Mouse (Mus musculus) myocyte (in vitro differentiated cells): ENCODE measurements around the gene Galt. TPM values are rescaled to one million over a fixed set of nuclear protein-coding genes. Genes with fewer than 3 reads are reported as not detected.

Experiments
- H3K27me3 ChIP-seq: one replicate; pipeline ENCODE4 v1.6.1; 2011; ENCODE audit not compliant: control insufficient read depth, insufficient read depth, insufficient read length
- H3K36me3 ChIP-seq: one replicate; pipeline ENCODE4 v1.6.1; 2011; ENCODE audit not compliant: control insufficient read depth, insufficient read depth
- H3K4me2 ChIP-seq: one replicate; pipeline ENCODE4 v1.6.1; 2011; ENCODE audit warnings: low read depth, control low read depth
- H3K4me3 ChIP-seq: one replicate; pipeline ENCODE4 v1.5.1; 2011; ENCODE audit warnings: mild to moderate bottlenecking, control low read depth, moderate library complexity
- H3K79me2 ChIP-seq: one replicate; pipeline ENCODE4 v1.6.1; 2011; ENCODE audit not compliant: control insufficient read depth, insufficient read depth
- H3ac ChIP-seq: one replicate; pipeline ENCODE4 v1.6.1; 2011; ENCODE audit not compliant: control insufficient read depth, insufficient read length
- CEBPB ChIP-seq: IDR thresholded peaks from 2 replicates; pipeline ENCODE4 v1.6.1; 2011; ENCODE audit warnings: mild to moderate bottlenecking, moderate library complexity; ENCODE audit not compliant: poor library complexity, insufficient read depth, severe bottlenecking
- E2F4 ChIP-seq: IDR thresholded peaks from one replicate; pipeline ENCODE4 v1.6.1; 2011; ENCODE audit warnings: mild to moderate bottlenecking, control low read depth, moderate library complexity; ENCODE audit not compliant: insufficient read depth
- MAX ChIP-seq: IDR thresholded peaks from one replicate; pipeline ENCODE4 v1.6.1; 2011; ENCODE audit warnings: low read depth, mild to moderate bottlenecking, control low read depth
- MYOD1 ChIP-seq, 3 experiments: IDR thresholded peaks; one replicate each; pipeline ENCODE4 v1.6.1; 2011; ENCODE audit warnings: control low read depth in 2 of 3, low read depth in 2 of 3, mild to moderate bottlenecking in 2 of 3, moderate library complexity in 1 of 3; ENCODE audit not compliant: insufficient read length in 2 of 3, control insufficient read depth in 1 of 3
- MYOG ChIP-seq, 3 experiments: IDR thresholded peaks; one replicate each; pipeline ENCODE4 v1.6.1; 2011; ENCODE audit warnings: control low read depth in 2 of 3, low read depth in 2 of 3, mild to moderate bottlenecking in 2 of 3; ENCODE audit not compliant: insufficient read length in 2 of 3, control insufficient read depth in 1 of 3, insufficient read depth in 1 of 3
- POLR2A ChIP-seq: IDR thresholded peaks from one replicate; pipeline ENCODE4 v1.6.1; 2011; ENCODE audit warnings: low read depth, mild to moderate bottlenecking, control low read depth, moderate library complexity; ENCODE audit not compliant: insufficient read length
- POLR2AphosphoS2 ChIP-seq: IDR thresholded peaks from one replicate; pipeline ENCODE4 v1.6.1; 2011; ENCODE audit warnings: low read depth, control low read depth; ENCODE audit not compliant: insufficient read length
- REST ChIP-seq: IDR thresholded peaks from one replicate; pipeline ENCODE4 v1.6.1; 2011; ENCODE audit warnings: mild to moderate bottlenecking, control low read depth, moderate library complexity; ENCODE audit not compliant: insufficient read depth, insufficient read length
- SRF ChIP-seq: IDR thresholded peaks from one replicate; pipeline ENCODE4 v1.6.1; 2011; ENCODE audit warnings: low read depth; ENCODE audit not compliant: control insufficient read depth, insufficient read length
- TCF12 ChIP-seq: IDR thresholded peaks from one replicate; pipeline ENCODE4 v1.6.1; 2011; ENCODE audit warnings: mild to moderate bottlenecking, control low read depth; ENCODE audit not compliant: poor library complexity, insufficient read depth, severe bottlenecking
- TCF3 ChIP-seq: IDR thresholded peaks from one replicate; pipeline ENCODE4 v1.6.1; 2011; ENCODE audit warnings: low read depth, control low read depth; ENCODE audit not compliant: insufficient read length
- USF1 ChIP-seq: IDR thresholded peaks from one replicate; pipeline ENCODE4 v1.6.1; 2011; ENCODE audit warnings: low read depth, mild to moderate bottlenecking, control low read depth, moderate library complexity
- polyA plus RNA-seq: library from polyadenylated mRNA; unstranded; fragments of >200 nt; fragmentation: generic; extraction: Trizol; gene quantifications from one replicate; pipeline ENCODE4 v1.2.1, GENCODE M21; 2012; ENCODE audit warnings: missing spikeins

Galt gene
- polyA plus RNA-seq, 1 experiment, result 2.1 TPM

- TF ChIP-seq POLR2AphosphoS2 (peak; percentile 51), MYOG (IDR thresholded peaks at IDR 0.05; ENCODE audit: control insufficient read depth in 1 of 3, insufficient read depth in 1 of 3, insufficient read length in 2 of 3, low read depth in 2 of 3) (no peak)
- Histone ChIP-seq H3K79me2 (peaks cover 8% of the 10 kb centered on the region), H3K4me3 (peak overlapping the region; percentile 91), H3K27me3 (no peaks in the 10 kb centered on the region), H3K4me2 (peak overlapping the region; percentile 98), H3ac (no peak overlapping the region), H3K36me3 (peaks cover 3% of the 10 kb centered on the region)
These were observed 40.8 kb upstream of the Galt start for GRCm38 (mm10) chr4:41714276-41714675.

GRCm38 (mm10) chr4:41715082-41715481, 39.9 kb upstream of the Galt start:
- Histone ChIP-seq H3K4me3 (no peak overlapping the region), H3K36me3 (peaks cover 5% of the 10 kb centered on the region), H3K27me3 (no peaks in the 10 kb centered on the region), H3K79me2 (peaks cover 8% of the 10 kb centered on the region), H3K4me2 (no peak overlapping the region), H3ac (no peak overlapping the region)
- TF ChIP-seq E2F4 (no peak), POLR2A (no peak), POLR2AphosphoS2 (no peak), USF1 (no peak), MAX (no peak), MYOD1 (IDR thresholded peaks at IDR 0.05; ENCODE audit: control insufficient read depth in 1 of 3, insufficient read length in 2 of 3, low read depth in 2 of 3) (no peak), MYOG (IDR thresholded peaks at IDR 0.05; ENCODE audit: control insufficient read depth in 1 of 3, insufficient read depth in 1 of 3, insufficient read length in 2 of 3, low read depth in 2 of 3) (no peak), CEBPB (no peak), TCF12 (no peak), REST (no peak), SRF (no peak), TCF3 (no peak)

- no peak overlapping the region for H3ac ChIP-seq
- no peak for TF ChIP-seq E2F4
- TF ChIP-seq MYOG (IDR thresholded peaks at IDR 0.05; ENCODE audit: control insufficient read depth in 1 of 3, insufficient read depth in 1 of 3, insufficient read length in 2 of 3, low read depth in 2 of 3), result no peak
- TF ChIP-seq REST, result no peak
- no peak for TF ChIP-seq TCF12
- TF ChIP-seq SRF, result no peak
- no peak for TF ChIP-seq USF1
- TF ChIP-seq POLR2A, result no peak
- no peak for TF ChIP-seq TCF3
- TF ChIP-seq CEBPB, result no peak
- no peak for TF ChIP-seq POLR2AphosphoS2
- TF ChIP-seq MYOD1 (IDR thresholded peaks at IDR 0.05; ENCODE audit: control insufficient read depth in 1 of 3, insufficient read length in 2 of 3, low read depth in 2 of 3), result no peak
- TF ChIP-seq MAX, result no peak
- H3K79me2 ChIP-seq, result peaks cover 8% of the 10 kb centered on the region
- H3K36me3 ChIP-seq, result peaks cover 5% of the 10 kb centered on the region
- no peak overlapping the region for H3K4me2 ChIP-seq
- H3K27me3 ChIP-seq, result no peaks in the 10 kb centered on the region
- no peak overlapping the region for H3K4me3 ChIP-seq
These were observed 39.4 kb upstream of the Galt start for GRCm38 (mm10) chr4:41715596-41715995.

- Histone ChIP-seq H3K4me3 (no peak overlapping the region), H3K79me2 (peaks cover 8% of the 10 kb centered on the region), H3K27me3 (no peaks in the 10 kb centered on the region), H3K36me3 (peaks cover 5% of the 10 kb centered on the region), H3ac (no peak overlapping the region), H3K4me2 (no peak overlapping the region)
- TF ChIP-seq TCF3 (no peak), MYOD1 (IDR thresholded peaks at IDR 0.05; ENCODE audit: control insufficient read depth in 1 of 3, insufficient read length in 2 of 3, low read depth in 2 of 3) (no peak), POLR2A (no peak), SRF (no peak), REST (no peak), TCF12 (no peak), USF1 (no peak), MYOG (IDR thresholded peaks at IDR 0.05; ENCODE audit: control insufficient read depth in 1 of 3, insufficient read depth in 1 of 3, insufficient read length in 2 of 3, low read depth in 2 of 3) (no peak), POLR2AphosphoS2 (no peak), CEBPB (no peak), E2F4 (no peak), MAX (no peak)
These were observed 38.2 kb upstream of the Galt start for GRCm38 (mm10) chr4:41716834-41717233.

GRCm38 (mm10) chr4:41722918-41723351, 32.1 kb upstream of the Galt start, which contains the start of gene Dctn3:
Gene Dctn3 (minus strand): TSS chr4:41723170.
- H3K27me3 ChIP-seq, result peaks cover 31% of the 10 kb centered on the region
- H3K79me2 ChIP-seq, result peaks cover 6% of the 10 kb centered on the region
- H3K4me3 ChIP-seq, result peak within 1 kb of the TSS; percentile 51
- peak within 1 kb of the TSS; percentile 82 for H3K4me2 ChIP-seq
- H3K36me3 ChIP-seq, result peaks cover 5% of the 10 kb centered on the region
- peak; percentile 86 for TF ChIP-seq POLR2AphosphoS2
- TF ChIP-seq POLR2A, result peak; percentile 90
- no peak for TF ChIP-seq E2F4
- no peak for TF ChIP-seq TCF3
- TF ChIP-seq MYOD1 (IDR thresholded peaks at IDR 0.05; ENCODE audit: control insufficient read depth in 1 of 3, insufficient read length in 2 of 3, low read depth in 2 of 3), result no peak
- no peak for TF ChIP-seq MAX
- TF ChIP-seq SRF, result no peak
- H3ac ChIP-seq, result peak within 1 kb of the TSS; percentile 28
